Mouse (Mus musculus): Measurements from ENCODE around the gene Rnf135. TPM values are rescaled to one million over a fixed set of nuclear protein-coding genes. Genes with fewer than 3 reads are reported as not detected.
A peak's percentile ranks its signal among the peaks of the same experiment; 100 is the strongest.

Gene Rnf135
- total and polyA plus RNA-seq, 3 experiments, result 10.9 to 12.4 (median 11.3) TPM

DNA sequence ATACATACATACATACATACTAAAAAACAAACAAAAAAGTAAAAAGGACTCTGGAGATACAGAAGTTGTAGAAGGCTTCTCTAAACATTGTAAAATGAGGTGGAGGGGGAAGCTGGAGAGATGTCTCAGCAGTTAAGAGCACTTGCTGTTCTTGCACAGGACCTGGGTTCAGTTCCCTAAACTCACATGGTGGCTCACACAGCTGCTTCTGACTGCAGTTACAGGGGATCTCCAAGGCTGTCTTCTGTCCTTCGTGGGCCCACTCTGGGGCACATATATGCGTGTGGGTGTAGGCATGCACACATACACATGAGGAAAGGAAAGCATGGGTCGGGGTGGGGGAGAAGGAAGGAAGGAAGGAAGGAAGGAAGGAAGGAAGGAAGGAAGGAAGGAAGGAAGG, 14.0 kb upstream of the Rnf135 start:
- H3K27ac ChIP-seq (ENCODE audit: insufficient read depth, low read depth), result no peak overlapping the region
- in situ Hi-C loops (cut with MboI; ENCODE audit: low pct_ligation_motif_present, low pct_unique_long_range_greater_than_20kb, low sequenced_read_pairs), result no loop called here

DNA sequence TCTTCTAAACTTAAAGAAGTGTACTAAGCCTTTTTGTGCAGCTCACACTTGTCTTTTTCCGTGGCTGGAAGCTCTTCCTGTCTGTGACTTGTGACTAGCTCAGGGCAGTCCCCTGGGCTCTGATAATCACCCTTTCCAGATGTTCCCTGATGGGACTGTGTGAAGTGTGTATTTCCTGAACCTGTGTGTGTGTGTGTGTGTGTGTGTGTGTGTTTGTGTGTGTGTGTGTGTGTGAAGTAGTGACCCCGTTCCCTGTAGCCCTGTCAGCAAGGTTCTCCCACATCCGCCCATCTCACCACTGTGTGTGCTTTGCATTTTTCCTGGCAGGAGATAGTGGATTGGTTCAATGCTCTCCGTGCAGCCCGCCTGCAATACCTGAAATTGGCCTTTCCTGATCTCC, 13.3 kb upstream of the Rnf135 start:
- no peak overlapping the region for H3K9ac ChIP-seq (ENCODE audit: insufficient read depth, low read depth)
- H3K4me2 ChIP-seq (ENCODE audit: insufficient read depth, low read depth, poor library complexity, severe bottlenecking), result no peak overlapping the region
- H3K27me3 ChIP-seq (replicated peaks), result no peaks in the 10 kb centered on the region
- DNase-seq (ENCODE audit: extremely low read depth), result peak; percentile 43
- peaks cover 3% of the 10 kb centered on the region for H3K9me3 ChIP-seq (replicated peaks; ENCODE audit: low read length)
- peak overlapping the region in 1 of 3 experiments; percentile 26 for H3K4me3 ChIP-seq (replicated peaks in 1 of 3; ENCODE audit: low read depth in 2 of 3, low read length in 2 of 3, poor library complexity in 1 of 3)
- peaks cover 0 to 14% of the 10 kb centered on the region in 2 experiments for H3K36me3 ChIP-seq (replicated peaks in 1 of 2; ENCODE audit: control insufficient read depth in 1 of 2, insufficient read depth in 1 of 2, low read length in 1 of 2)
- in situ Hi-C loops (cut with MboI; ENCODE audit: low pct_ligation_motif_present, low pct_unique_long_range_greater_than_20kb, low sequenced_read_pairs), result no loop called here
- TF ChIP-seq ZNF384 (IDR thresholded peaks at IDR 0.05; ENCODE audit: low read depth, low read length) (no peak), TCF12 (IDR thresholded peaks at IDR 0.05; ENCODE audit: low read depth, low read length) (peak; percentile 17; the same call in 1 of the 2 replicates), USF1 (IDR thresholded peaks at IDR 0.05; ENCODE audit: low read depth, low read length) (no peak), ZKSCAN1 (IDR thresholded peaks at IDR 0.05; ENCODE audit: borderline replicate concordance, low read depth, low read length) (no peak), MAZ (IDR thresholded peaks at IDR 0.05; ENCODE audit: low read depth, low read length) (no peak), MAFK (IDR thresholded peaks at IDR 0.05; ENCODE audit: insufficient replicate concordance, low read length) (no peak), MYC (IDR thresholded peaks at IDR 0.05; ENCODE audit: low read depth, low read length) (no peak), KAT2A (IDR thresholded peaks at IDR 0.05; ENCODE audit: insufficient replicate concordance, low read length) (no peak), NRF1 (IDR thresholded peaks at IDR 0.05; ENCODE audit: low read depth, low read length) (no peak), EP300 (IDR thresholded peaks at IDR 0.05; ENCODE audit: low read length) (0 out of 2 replicates have a peak, but pooled peaks have one; percentile 5), JUND (conservative IDR thresholded peaks at IDR 0.05; ENCODE audit: low read depth, low read length) (no peak), MAX (IDR thresholded peaks at IDR 0.05; ENCODE audit: low read length) (no peak), ELF1 (IDR thresholded peaks at IDR 0.05; ENCODE audit: low read depth, low read length) (no peak), JUN (IDR thresholded peaks at IDR 0.05; ENCODE audit: insufficient read depth, low read depth, low read length) (no peak), ETS1 (conservative IDR thresholded peaks at IDR 0.05; ENCODE audit: low read depth, low read length) (peak; percentile 2; the same call in 1 of the 2 replicates), GABPA (IDR thresholded peaks at IDR 0.05; ENCODE audit: insufficient replicate concordance, low read depth, low read length) (no peak), RCOR1 (conservative IDR thresholded peaks at IDR 0.05; ENCODE audit: low read depth, low read length) (no peak), MEF2A (IDR thresholded peaks at IDR 0.05; ENCODE audit: borderline replicate concordance, low read depth, low read length) (no peak), IRF4 (IDR thresholded peaks at IDR 0.05; ENCODE audit: low read depth, low read length) (no peak), CHD2 (IDR thresholded peaks at IDR 0.05; ENCODE audit: low read length) (0 out of 2 replicates have a peak, but pooled peaks have one; percentile 5)
- peak overlapping the region; percentile 28; the same call in 1 of the 2 replicates for H3K27ac ChIP-seq (ENCODE audit: insufficient read depth, low read depth)
- peaks cover 38 to 72% of the 10 kb centered on the region in 2 experiments for H3K4me1 ChIP-seq (ENCODE audit: control insufficient read depth in 1 of 2, insufficient read depth in 2 of 2)
- dilution Hi-C loops (cut with MboI; ENCODE audit: extremely low pct_ligation_motif_present, extremely low pct_unique_long_range_greater_than_20kb, low sequenced_read_pairs), result no loop called here
- H3K79me2 ChIP-seq (replicated peaks; ENCODE audit: control insufficient read depth, extremely low read depth, insufficient read depth, poor library complexity, severe bottlenecking), result no peaks in the 10 kb centered on the region

More for the DNA sequence above, 14.0 kb upstream of the Rnf135 start:
- H3K79me2 ChIP-seq (replicated peaks; ENCODE audit: control insufficient read depth, extremely low read depth, insufficient read depth, poor library complexity, severe bottlenecking), result no peaks in the 10 kb centered on the region
- no peak overlapping the region for H3K9ac ChIP-seq (ENCODE audit: insufficient read depth, low read depth)
- no peak overlapping the region for H3K4me2 ChIP-seq (ENCODE audit: insufficient read depth, low read depth, poor library complexity, severe bottlenecking)
- H3K36me3 ChIP-seq (replicated peaks in 1 of 2; ENCODE audit: control insufficient read depth in 1 of 2, insufficient read depth in 1 of 2, low read length in 1 of 2), result peaks cover 0 to 16% of the 10 kb centered on the region in 2 experiments
- H3K27me3 ChIP-seq (replicated peaks), result no peaks in the 10 kb centered on the region
- H3K9me3 ChIP-seq (replicated peaks; ENCODE audit: low read length), result peaks cover 3% of the 10 kb centered on the region
- peak; percentile 59; the same call in 1 of the 2 replicates for TF ChIP-seq MYC (IDR thresholded peaks at IDR 0.05; ENCODE audit: low read depth, low read length)
- no peak for TF ChIP-seq POLR2A (IDR thresholded peaks at IDR 0.05; ENCODE audit: low read depth, low read length)
- no peak for TF ChIP-seq ZMIZ1 (IDR thresholded peaks at IDR 0.05; ENCODE audit: low read depth, low read length)
- TF ChIP-seq ZKSCAN1 (IDR thresholded peaks at IDR 0.05; ENCODE audit: borderline replicate concordance, low read depth, low read length), result no peak
- TF ChIP-seq NRF1 (IDR thresholded peaks at IDR 0.05; ENCODE audit: low read depth, low read length), result peak; percentile 27; the same call in 1 of the 2 replicates
- peak; percentile 56; the same call in 1 of the 2 replicates for TF ChIP-seq IRF4 (IDR thresholded peaks at IDR 0.05; ENCODE audit: low read depth, low read length)
- no peak for TF ChIP-seq USF1 (IDR thresholded peaks at IDR 0.05; ENCODE audit: low read depth, low read length)
- 0 out of 2 replicates have a peak, but pooled peaks have one; percentile 26 for TF ChIP-seq MAFK (IDR thresholded peaks at IDR 0.05; ENCODE audit: insufficient replicate concordance, low read length)
- TF ChIP-seq JUN (IDR thresholded peaks at IDR 0.05; ENCODE audit: insufficient read depth, low read depth, low read length), result no peak
- TF ChIP-seq MXI1 (IDR thresholded peaks at IDR 0.05; ENCODE audit: low read depth, low read length), result no peak
- TF ChIP-seq MAZ (IDR thresholded peaks at IDR 0.05; ENCODE audit: low read depth, low read length), result no peak
- TF ChIP-seq TCF12 (IDR thresholded peaks at IDR 0.05; ENCODE audit: low read depth, low read length), result peak; percentile 55; the same call in 1 of the 2 replicates
- TF ChIP-seq ZC3H11A (IDR thresholded peaks at IDR 0.05; ENCODE audit: low read depth, low read length), result no peak
- 0 out of 2 replicates have a peak, but pooled peaks have one; percentile 17 for TF ChIP-seq RCOR1 (conservative IDR thresholded peaks at IDR 0.05; ENCODE audit: low read depth, low read length)
- TF ChIP-seq EP300 (IDR thresholded peaks at IDR 0.05; ENCODE audit: low read length), result peak; percentile 60
- TF ChIP-seq ELF1 (IDR thresholded peaks at IDR 0.05; ENCODE audit: low read depth, low read length), result 0 out of 2 replicates have a peak, but pooled peaks have one; percentile 33
- no peak for TF ChIP-seq POLR2AphosphoS2 (IDR thresholded peaks at IDR 0.05; ENCODE audit: low read depth, low read length)
- TF ChIP-seq SIN3A (IDR thresholded peaks at IDR 0.05; ENCODE audit: low read length), result no peak
- no peak for TF ChIP-seq TBP (conservative IDR thresholded peaks at IDR 0.05; ENCODE audit: low read depth, low read length)
- TF ChIP-seq CHD1 (IDR thresholded peaks at IDR 0.05; ENCODE audit: low read depth, low read length), result no peak
- TF ChIP-seq MAX (IDR thresholded peaks at IDR 0.05; ENCODE audit: low read length), result 0 out of 2 replicates have a peak, but pooled peaks have one; percentile 55
- TF ChIP-seq MEF2A (IDR thresholded peaks at IDR 0.05; ENCODE audit: borderline replicate concordance, low read depth, low read length), result peak; percentile 49; the same call in 1 of the 2 replicates
- peak; percentile 59 for TF ChIP-seq ETS1 (conservative IDR thresholded peaks at IDR 0.05; ENCODE audit: low read depth, low read length)
- TF ChIP-seq CHD2 (IDR thresholded peaks at IDR 0.05; ENCODE audit: low read length), result peak; percentile 30; the same call in 1 of the 2 replicates
- no peak for TF ChIP-seq SMC3 (IDR thresholded peaks at IDR 0.05; ENCODE audit: low read depth, low read length)
- TF ChIP-seq BHLHE40 (IDR thresholded peaks at IDR 0.05; ENCODE audit: low read depth, low read length), result peak; percentile 51; the same call in 1 of the 2 replicates
- no peak overlapping the region for H3K4me3 ChIP-seq (replicated peaks in 1 of 3; ENCODE audit: low read depth in 2 of 3, low read length in 2 of 3, poor library complexity in 1 of 3)
- peaks cover 38 to 68% of the 10 kb centered on the region in 2 experiments for H3K4me1 ChIP-seq (ENCODE audit: control insufficient read depth in 1 of 2, insufficient read depth in 2 of 2)
- dilution Hi-C loops (cut with MboI; ENCODE audit: extremely low pct_ligation_motif_present, extremely low pct_unique_long_range_greater_than_20kb, low sequenced_read_pairs), result no loop called here
- DNase-seq (ENCODE audit: extremely low read depth), result peak; percentile 54

Measured in CH12.LX (cell line).